Mouse (Mus musculus) ES-E14 (cell line): Measurements from ENCODE around the gene Mctp1.

Source experiments
- CHD2 ChIP-seq: IDR thresholded peaks from 2 replicates; pipeline ENCODE4 v1.6.1; 2014; ENCODE audit warnings: mild to moderate bottlenecking, low read depth, low read length, inconsistent platforms
- HCFC1 ChIP-seq: IDR thresholded peaks from 2 replicates; pipeline ENCODE4 v1.6.1; 2012; ENCODE audit warnings: low read length, inconsistent platforms, borderline replicate concordance; ENCODE audit not compliant: insufficient read depth
- MAFK ChIP-seq: IDR thresholded peaks from 2 replicates; pipeline ENCODE4 v1.6.1; 2014; ENCODE audit warnings: mild to moderate bottlenecking, low read depth, low read length, inconsistent platforms; ENCODE audit not compliant: insufficient read depth
- ZC3H11A ChIP-seq: IDR thresholded peaks from 2 replicates; pipeline ENCODE4 v1.6.1; 2012; ENCODE audit warnings: low read depth, mild to moderate bottlenecking, inconsistent platforms, low read length, borderline replicate concordance

GRCm38 (mm10) chr13:76844629-76845255, 460.4 kb downstream of the Mctp1 start:
- TF ChIP-seq CHD2 (no peak), HCFC1 (no peak), MAFK (no peak), ZC3H11A (peak; percentile 63; the same call in 1 of the 2 replicates)
